Mouse (Mus musculus) liver, embryonic 16.5 days (tissue): Measurements from ENCODE around the gene Fuz. TPM values are rescaled to one million over a fixed set of nuclear protein-coding genes. Genes with fewer than 3 reads are reported as not detected.
A peak's percentile ranks its signal among the peaks of the same experiment; 100 is the strongest.

ENCODE experiments used
- ATAC-seq: fragments of 200-750 bp; cut with Nextera tagmentation; 2 replicates; pipeline ENCODE4 v1.8.0; 2017; ENCODE audit warnings: low read depth, mild to moderate bottlenecking, moderate number of reproducible peaks, moderate library complexity
- H3K27ac ChIP-seq: fragments of 300-500 bp; sonication (generic); 2 replicates; pipeline ENCODE4 v1.5.1; 2014; ENCODE audit warnings: mild to moderate bottlenecking, low read length
- H3K27me3 ChIP-seq: fragments of 300-500 bp; sonication (generic); 2 replicates; pipeline ENCODE4 v1.6.1; 2014; ENCODE audit warnings: low read depth, low read length, mixed read lengths; ENCODE audit not compliant: control insufficient read depth, insufficient read depth
- H3K36me3 ChIP-seq: fragments of 300-500 bp; sonication (generic); 2 replicates; pipeline ENCODE4 v1.6.1; 2014; ENCODE audit warnings: mild to moderate bottlenecking; ENCODE audit not compliant: control insufficient read depth, insufficient read depth
- H3K4me1 ChIP-seq: fragments of 300-500 bp; sonication (generic); 2 replicates; pipeline ENCODE4 v1.6.1; 2014; ENCODE audit warnings: low read depth, low read length, mixed read lengths; ENCODE audit not compliant: control insufficient read depth
- H3K4me2 ChIP-seq: fragments of 300-500 bp; sonication (generic); 2 replicates; pipeline ENCODE4 v1.6.1; 2014; ENCODE audit warnings: low read depth, low read length, mixed read lengths
- H3K4me3 ChIP-seq: fragments of 300-500 bp; sonication (generic); 2 replicates; pipeline ENCODE4 v1.5.1; 2014; ENCODE audit warnings: low read depth, mild to moderate bottlenecking, low read length
- H3K9ac ChIP-seq: fragments of 300-500 bp; sonication (generic); 2 replicates; pipeline ENCODE4 v1.6.1; 2014; ENCODE audit warnings: low read depth, low read length
- H3K9me3 ChIP-seq: fragments of 300-500 bp; sonication (generic); replicated peaks from 2 replicates; pipeline ENCODE4 v1.6.1; 2016; ENCODE audit warnings: low read length; ENCODE audit not compliant: control insufficient read depth
- WGBS: fragments of 180-500 bp; shearing (Covaris S2); extraction: QIAGEN DNeasy Blood & Tissue Kit; methylation state at CpG from one replicate; pipeline ENCODE4 v1.1.7; 2014; ENCODE audit not compliant: insufficient replicate concordance; 5-methylcytosine and 5-hydroxymethylcytosine counted together
- microRNA counts: library from miRNA; unstranded; fragments of <30 nt; microRNA quantifications from one replicate; lab custom pipeline; 2016
- microRNA-seq: library from miRNA; unstranded; fragments of <30 nt; microRNA quantifications from one replicate; pipeline ENCODE4, GENCODE M21; 2016
- polyA plus RNA-seq: library from polyadenylated mRNA; unstranded; fragments of >200 nt; fragmentation: Nextera tagmentation; extraction: Ambion mirVana; gene quantifications from 2 replicates; pipeline ENCODE4 v1.2.1, GENCODE M21; 2015

Gene Fuz
- polyA plus RNA-seq, 1 experiment from 2014 or later = 5.9 TPM

DNA sequence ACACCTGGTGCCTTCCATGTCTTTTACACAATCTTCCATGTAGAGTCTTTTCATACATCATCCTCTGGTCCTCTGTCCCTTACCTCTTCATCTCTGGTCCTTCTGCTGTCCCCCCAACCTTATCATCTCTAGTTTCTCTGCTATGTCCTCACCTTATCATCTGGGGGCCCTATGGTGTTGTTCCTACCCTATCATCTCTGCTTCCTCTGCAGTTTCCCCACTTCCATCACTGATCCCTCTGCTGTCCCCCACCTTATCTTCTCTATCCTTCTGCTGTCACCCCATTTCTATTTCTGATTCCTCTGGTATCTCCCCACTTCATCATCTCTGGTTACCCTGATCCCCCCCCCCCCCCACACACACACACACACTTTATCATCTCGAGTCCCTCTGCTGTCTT, 32.7 kb downstream of the Fuz start:
- no peaks in the 10 kb centered on the region for H3K9me3 ChIP-seq
- H3K4me1 ChIP-seq = peaks cover 32% of the 10 kb centered on the region
- peak overlapping the region; percentile 91 for H3K9ac ChIP-seq
- H3K27me3 ChIP-seq = no peaks in the 10 kb centered on the region
- peaks cover 11% of the 10 kb centered on the region for H3K36me3 ChIP-seq
- H3K4me3 ChIP-seq = peak overlapping the region; percentile 84
- H3K4me2 ChIP-seq = peak overlapping the region; percentile 74
- ATAC-seq = 0 out of 2 replicates have a peak, but pooled peaks have one; percentile 1
- H3K27ac ChIP-seq = peak overlapping the region; percentile 91
- 0% methylated on average over 1 of the region's 1 CpGs for WGBS

- ATAC-seq = peak; percentile 94
- under 1% methylated on average over 83 of the region's 84 CpGs for WGBS
- H3K36me3 ChIP-seq = peaks cover 6% of the 10 kb centered on the region
- H3K9me3 ChIP-seq = no peaks in the 10 kb centered on the region
- H3K9ac ChIP-seq = peak within 1 kb of the TSS; percentile 91
- H3K4me2 ChIP-seq = peak within 1 kb of the TSS; percentile 89
- H3K4me3 ChIP-seq = peak within 1 kb of the TSS; percentile 84
- H3K27me3 ChIP-seq = no peaks in the 10 kb centered on the region
- H3K27ac ChIP-seq = peak within 1 kb of the TSS; percentile 91
- H3K4me1 ChIP-seq = peaks cover 32% of the 10 kb centered on the region
Observed at GRCm38 (mm10) chr7:44929204-44930151, 33.6 kb downstream of the Fuz start, which contains the start of gene Ap2a1. Gene Ap2a1 (minus strand): TSS chr7:44929496.

GRCm38 (mm10) chr7:44938680-44939079, 42.8 kb downstream of the Fuz start:
- WGBS = 65% methylated on average over 4 of the region's 4 CpGs
- H3K4me1 ChIP-seq = no peaks in the 10 kb centered on the region
- ATAC-seq = no peak

GRCm38 (mm10) chr7:44942904-44943303, 47.0 kb downstream of the Fuz start, which contains the start of gene Tsks:
Gene Tsks (plus strand): TSS chr7:44943204.
- H3K4me1 ChIP-seq = no peaks in the 10 kb centered on the region
- no peaks in the 10 kb centered on the region for H3K27me3 ChIP-seq
- no peaks in the 10 kb centered on the region for H3K9me3 ChIP-seq
- no peak within 1 kb of the TSS for H3K9ac ChIP-seq
- no peaks in the 10 kb centered on the region for H3K36me3 ChIP-seq
- 76% methylated on average over 7 of the region's 7 CpGs for WGBS
- ATAC-seq = no peak
- H3K27ac ChIP-seq = no peak within 1 kb of the TSS
- no peak within 1 kb of the TSS for H3K4me2 ChIP-seq
- no peak within 1 kb of the TSS for H3K4me3 ChIP-seq

More at GRCm38 (mm10) chr7:44938680-44939079, 42.8 kb downstream of the Fuz start:
- H3K27me3 ChIP-seq = no peaks in the 10 kb centered on the region
- H3K4me2 ChIP-seq = no peak overlapping the region
- no peak overlapping the region for H3K27ac ChIP-seq
- H3K36me3 ChIP-seq = no peaks in the 10 kb centered on the region
- no peak overlapping the region for H3K4me3 ChIP-seq
- no peak overlapping the region for H3K9ac ChIP-seq
- H3K9me3 ChIP-seq = no peaks in the 10 kb centered on the region

DNA sequence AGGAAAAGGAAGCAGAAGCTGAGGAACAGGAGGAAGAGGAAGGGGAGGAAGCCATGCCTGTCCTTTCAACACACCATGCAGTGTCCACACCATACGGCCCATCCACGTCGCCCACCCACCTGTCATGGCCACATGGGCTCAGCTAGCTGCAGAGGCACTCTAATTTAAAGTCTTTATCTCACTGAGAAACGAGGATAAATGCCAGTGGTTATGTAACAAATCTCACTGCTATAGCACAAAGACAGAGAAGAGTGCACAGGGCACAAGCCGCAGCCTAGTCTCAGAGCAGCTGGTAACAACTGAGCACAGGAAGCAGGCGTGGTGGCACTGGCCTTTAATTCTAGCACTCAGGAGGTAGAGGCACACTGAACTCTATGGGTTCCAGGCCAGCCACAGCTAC, 54.0 kb downstream of the Fuz start:
- 43% methylated on average over 6 of the region's 6 CpGs for WGBS

GRCm38 (mm10) chr7:44951960-44952359, 56.1 kb downstream of the Fuz start:
- ATAC-seq = peak; percentile 81
- H3K4me3 ChIP-seq = peak overlapping the region; percentile 70
- H3K9me3 ChIP-seq = no peaks in the 10 kb centered on the region
- H3K4me1 ChIP-seq = peaks cover 18% of the 10 kb centered on the region
- H3K4me2 ChIP-seq = peak overlapping the region; percentile 96
- WGBS = 1% methylated on average over 10 of the region's 10 CpGs
- peaks cover 31% of the 10 kb centered on the region for H3K27me3 ChIP-seq
- peak overlapping the region; percentile 70 for H3K9ac ChIP-seq
- H3K27ac ChIP-seq = peak overlapping the region; percentile 75
- H3K36me3 ChIP-seq = no peaks in the 10 kb centered on the region

More for the DNA sequence above, 54.0 kb downstream of the Fuz start:
- Histone ChIP-seq H3K36me3 (no peaks in the 10 kb centered on the region), H3K27me3 (peaks cover 31% of the 10 kb centered on the region), H3K27ac (no peak overlapping the region), H3K4me3 (no peak overlapping the region), H3K9ac (no peak overlapping the region), H3K4me2 (no peak overlapping the region), H3K9me3 (no peaks in the 10 kb centered on the region), H3K4me1 (peaks cover 18% of the 10 kb centered on the region)
- ATAC-seq = no peak

MicroRNA genes within 50 kb of the gene (microRNA counts, 519-probe panel; counts per million panel counts)
- microRNA mmu-miR-707 (lab: Ali Mortazavi, UCI) = 60.7 counts per million

Small RNA genes lying within 50 kb of the gene (microRNA-seq; reads per million reads assigned to microRNA genes)
- gene Mir707 = not detected

Other genes starting within 250 kb of the Fuz start
- gene Myh14, start 225.2 kb upstream of the Fuz start, polyA plus RNA-seq = 0.25 and 0.77 TPM in 2 replicates
- gene Izumo2, start 187.3 kb upstream of the Fuz start, polyA plus RNA-seq = not detected in 2 replicates
- 25.8 and 29.2 TPM in 2 replicates for gene Vrk3, start 147.7 kb upstream of the Fuz start, polyA plus RNA-seq
- gene Zfp473, start 145.0 kb upstream of the Fuz start, polyA plus RNA-seq = 1.1 and 1.2 TPM in 2 replicates
- gene Nup62, start 80.0 kb upstream of the Fuz start, polyA plus RNA-seq = 43.4 and 44.7 TPM in 2 replicates
- 0.34 and 0.76 TPM in 2 replicates for gene Il4i1, start 79.7 kb upstream of the Fuz start, polyA plus RNA-seq
- 7.3 and 9.7 TPM in 2 replicates for gene Atf5, start 79.4 kb upstream of the Fuz start, polyA plus RNA-seq
- 25.6 and 29.1 TPM in 2 replicates for gene Akt1s1, start 47.1 kb upstream of the Fuz start, polyA plus RNA-seq
- 32.7 and 33.7 TPM in 2 replicates for gene Tbc1d17, start 47.0 kb upstream of the Fuz start, polyA plus RNA-seq
- gene Pnkp, start 38.9 kb upstream of the Fuz start, polyA plus RNA-seq = 23.4 and 24.3 TPM in 2 replicates
- gene Ptov1, start 26.3 kb upstream of the Fuz start, polyA plus RNA-seq = 34.8 and 43.4 TPM in 2 replicates
- gene Med25, start 3.4 kb upstream of the Fuz start, polyA plus RNA-seq = 44.7 and 53.0 TPM in 2 replicates
- 63.3 and 63.7 TPM in 2 replicates for gene Ap2a1, start 33.4 kb downstream of the Fuz start, polyA plus RNA-seq
- gene Tsks, start 47.1 kb downstream of the Fuz start, polyA plus RNA-seq = 0.12 TPM in 1 of 2 replicates, not detected in the other
- 1.8 and 2.1 TPM in 2 replicates for gene Cpt1c, start 78.8 kb downstream of the Fuz start, polyA plus RNA-seq
- 95.6 and 98.6 TPM in 2 replicates for gene Prmt1, start 90.5 kb downstream of the Fuz start, polyA plus RNA-seq
- gene Irf3, start 101.6 kb downstream of the Fuz start, polyA plus RNA-seq = 39.8 and 43.2 TPM in 2 replicates
- 11.0 and 12.2 TPM in 2 replicates for gene Bcl2l12, start 102.6 kb downstream of the Fuz start, polyA plus RNA-seq
- gene Scaf1, start 120.3 kb downstream of the Fuz start, polyA plus RNA-seq = 9.8 and 9.9 TPM in 2 replicates
- 20.9 and 23.2 TPM in 2 replicates for gene Rras, start 121.9 kb downstream of the Fuz start, polyA plus RNA-seq
- gene Prr12, start 156.8 kb downstream of the Fuz start, polyA plus RNA-seq = 1.9 and 2.0 TPM in 2 replicates
- 23.4 and 23.8 TPM in 2 replicates for gene Nosip, start 166.3 kb downstream of the Fuz start, polyA plus RNA-seq
- 9.7 and 10.5 TPM in 2 replicates for gene Prrg2, start 166.6 kb downstream of the Fuz start, polyA plus RNA-seq
- 20.1 and 22.7 TPM in 2 replicates for gene Rcn3, start 196.1 kb downstream of the Fuz start, polyA plus RNA-seq
- 50.6 and 56.1 TPM in 2 replicates for gene Fcgrt, start 207.8 kb downstream of the Fuz start, polyA plus RNA-seq
- gene Rps11, start 228.4 kb downstream of the Fuz start, polyA plus RNA-seq = 646 and 744 TPM in 2 replicates
- gene Rpl13a, start 232.7 kb downstream of the Fuz start, polyA plus RNA-seq = 558 and 645 TPM in 2 replicates
- 0.12 TPM in 1 of 2 replicates, not detected in the other for gene Gm45713, start 240.2 kb downstream of the Fuz start, polyA plus RNA-seq
- gene Flt3l, start 240.4 kb downstream of the Fuz start, polyA plus RNA-seq = 3.0 and 3.1 TPM in 2 replicates